Mouse (Mus musculus): ENCODE measurements around the gene Smim4.

GRCm38 (mm10) chr14:31137281-31137595, 8.5 kb upstream of the Smim4 start:
- TF ChIP-seq CTCF (IDR thresholded peaks at IDR 0.05; ENCODE audit: low read depth, low read length) (no peak), POLR2A (IDR thresholded peaks at IDR 0.05; ENCODE audit: borderline replicate concordance, low read depth, low read length) (no peak)
